Mouse (Mus musculus): ENCODE results near the gene Ect2. TPM values are rescaled to one million over a fixed set of nuclear protein-coding genes. Genes with fewer than 3 reads are reported as not detected.

The Ect2 gene
- polyA plus RNA-seq, 1 experiment from 2014 or later = 113 TPM

- WGBS = 94% methylated on average over 4 of the region's 4 CpGs
Observed at GRCm38 (mm10) chr3:27190865-27191264, 37.2 kb upstream of the Ect2 start.

GRCm38 (mm10) chr3:27189320-27190261 lies 35.9 kb upstream of the Ect2 start:
- no peak overlapping the region for H3K4me3 ChIP-seq (ENCODE audit: low read depth, low read length)
- H3K9me3 ChIP-seq (ENCODE audit: control insufficient read depth, low read length) = no peaks in the 10 kb centered on the region
- H3K27ac ChIP-seq (ENCODE audit: low read depth, low read length) = no peak overlapping the region
- ATAC-seq (ENCODE audit: low FRiP score) = no peak
- no peak overlapping the region for H3K9ac ChIP-seq (ENCODE audit: low read length)
- DNase-seq (ENCODE audit: low spot score, missing footprints) = peak; percentile 81
- no peaks in the 10 kb centered on the region for H3K4me1 ChIP-seq (ENCODE audit: control insufficient read depth, insufficient read depth, low read length)
- no peak overlapping the region for H3K4me2 ChIP-seq
- no peaks in the 10 kb centered on the region for H3K36me3 ChIP-seq (ENCODE audit: control insufficient read depth, insufficient read depth, low read length)
- 75% methylated on average over 14 of the region's 14 CpGs for WGBS
- H3K27me3 ChIP-seq (ENCODE audit: control insufficient read depth, insufficient read depth, low read length) = no peaks in the 10 kb centered on the region

More at GRCm38 (mm10) chr3:27190865-27191264, 37.2 kb upstream of the Ect2 start:
- no peak overlapping the region for H3K27ac ChIP-seq (ENCODE audit: low read depth, low read length)
- H3K9ac ChIP-seq (ENCODE audit: low read length) = no peak overlapping the region
- ATAC-seq (ENCODE audit: low FRiP score) (no peak), DNase-seq (ENCODE audit: low spot score, missing footprints) (peak; percentile 47)
- H3K4me1 ChIP-seq (ENCODE audit: control insufficient read depth, insufficient read depth, low read length) = no peaks in the 10 kb centered on the region
- no peaks in the 10 kb centered on the region for H3K9me3 ChIP-seq (ENCODE audit: control insufficient read depth, low read length)
- no peaks in the 10 kb centered on the region for H3K36me3 ChIP-seq (ENCODE audit: control insufficient read depth, insufficient read depth, low read length)
- no peak overlapping the region for H3K4me3 ChIP-seq (ENCODE audit: low read depth, low read length)
- H3K27me3 ChIP-seq (ENCODE audit: control insufficient read depth, insufficient read depth, low read length) = no peaks in the 10 kb centered on the region
- H3K4me2 ChIP-seq = no peak overlapping the region

- Histone ChIP-seq H3K36me3 (ENCODE audit: control insufficient read depth, insufficient read depth, low read length) (no peaks in the 10 kb centered on the region), H3K9me3 (ENCODE audit: control insufficient read depth, low read length) (no peaks in the 10 kb centered on the region), H3K4me1 (ENCODE audit: control insufficient read depth, insufficient read depth, low read length) (peaks cover 5% of the 10 kb centered on the region; the same call in 1 of the 2 replicates), H3K27ac (ENCODE audit: low read depth, low read length) (no peak overlapping the region), H3K9ac (ENCODE audit: low read length) (no peak overlapping the region), H3K27me3 (ENCODE audit: control insufficient read depth, insufficient read depth, low read length) (no peaks in the 10 kb centered on the region), H3K4me3 (ENCODE audit: low read depth, low read length) (no peak overlapping the region), H3K4me2 (no peak overlapping the region)
- DNase-seq (ENCODE audit: low spot score, missing footprints) (peak; percentile 19), ATAC-seq (ENCODE audit: low FRiP score) (no peak)
- WGBS = 88% methylated on average over 1 of the region's 1 CpGs
Observed at GRCm38 (mm10) chr3:27188386-27188785, 34.7 kb upstream of the Ect2 start.

GRCm38 (mm10) chr3:27183601-27184175 lies 30.0 kb upstream of the Ect2 start:
- no peaks in the 10 kb centered on the region for H3K36me3 ChIP-seq (ENCODE audit: control insufficient read depth, insufficient read depth, low read length)
- ATAC-seq (ENCODE audit: low FRiP score) = no peak
- no peak overlapping the region for H3K27ac ChIP-seq (ENCODE audit: low read depth, low read length)

GRCm38 (mm10) chr3:27182733-27183600 lies 29.3 kb upstream of the Ect2 start, which contains the start of gene Nceh1:
Gene Nceh1, plus strand, starts transcription at chr3:27182965.
- Histone ChIP-seq H3K4me2 (peak within 1 kb of the TSS; percentile 96), H3K9me3 (ENCODE audit: control insufficient read depth, low read length) (no peaks in the 10 kb centered on the region), H3K27me3 (ENCODE audit: control insufficient read depth, insufficient read depth, low read length) (no peaks in the 10 kb centered on the region), H3K4me3 (ENCODE audit: low read depth, low read length) (peak within 1 kb of the TSS; percentile 52), H3K4me1 (ENCODE audit: control insufficient read depth, insufficient read depth, low read length) (peaks cover 6% of the 10 kb centered on the region; the same call in 1 of the 2 replicates), H3K36me3 (ENCODE audit: control insufficient read depth, insufficient read depth, low read length) (no peaks in the 10 kb centered on the region), H3K9ac (ENCODE audit: low read length) (peak within 1 kb of the TSS; percentile 73), H3K27ac (ENCODE audit: low read depth, low read length) (no peak within 1 kb of the TSS)
- DNase-seq (ENCODE audit: low spot score, missing footprints) (peak; percentile 98), ATAC-seq (ENCODE audit: low FRiP score) (peak; percentile 100)
- 1% methylated on average over 54 of the region's 54 CpGs for WGBS

More at GRCm38 (mm10) chr3:27183601-27184175, 30.0 kb upstream of the Ect2 start:
- H3K4me3 ChIP-seq (ENCODE audit: low read depth, low read length) = peak overlapping the region; percentile 52
- peaks cover 6% of the 10 kb centered on the region; the same call in 1 of the 2 replicates for H3K4me1 ChIP-seq (ENCODE audit: control insufficient read depth, insufficient read depth, low read length)
- H3K9me3 ChIP-seq (ENCODE audit: control insufficient read depth, low read length) = no peaks in the 10 kb centered on the region
- H3K9ac ChIP-seq (ENCODE audit: low read length) = peak overlapping the region; percentile 73
- H3K27me3 ChIP-seq (ENCODE audit: control insufficient read depth, insufficient read depth, low read length) = no peaks in the 10 kb centered on the region
- DNase-seq (ENCODE audit: low spot score, missing footprints) = peak; percentile 81
- 13% methylated on average over 19 of the region's 19 CpGs for WGBS
- H3K4me2 ChIP-seq = peak overlapping the region; percentile 96

GRCm38 (mm10) chr3:27179711-27180110 lies 26.0 kb upstream of the Ect2 start:
- WGBS = 83% methylated on average over 8 of the region's 8 CpGs
- Histone ChIP-seq H3K27me3 (ENCODE audit: control insufficient read depth, insufficient read depth, low read length) (no peaks in the 10 kb centered on the region), H3K4me1 (ENCODE audit: control insufficient read depth, insufficient read depth, low read length) (peaks cover 6% of the 10 kb centered on the region; the same call in 1 of the 2 replicates), H3K9ac (ENCODE audit: low read length) (no peak overlapping the region), H3K36me3 (ENCODE audit: control insufficient read depth, insufficient read depth, low read length) (no peaks in the 10 kb centered on the region), H3K27ac (ENCODE audit: low read depth, low read length) (no peak overlapping the region), H3K4me3 (ENCODE audit: low read depth, low read length) (no peak overlapping the region), H3K4me2 (no peak overlapping the region), H3K9me3 (ENCODE audit: control insufficient read depth, low read length) (no peaks in the 10 kb centered on the region)
- ATAC-seq (ENCODE audit: low FRiP score) (no peak), DNase-seq (ENCODE audit: low spot score, missing footprints) (no peak)

- H3K4me3 ChIP-seq (ENCODE audit: low read depth, low read length) = no peak overlapping the region
- peak; percentile 54 for DNase-seq (ENCODE audit: low spot score, missing footprints)
Observed at GRCm38 (mm10) chr3:27170257-27170656, 16.6 kb upstream of the Ect2 start.

GRCm38 (mm10) chr3:27165481-27166065 lies 11.9 kb upstream of the Ect2 start:
- Histone ChIP-seq H3K27ac (ENCODE audit: low read depth, low read length) (no peak overlapping the region), H3K4me1 (ENCODE audit: control insufficient read depth, insufficient read depth, low read length) (no peaks in the 10 kb centered on the region), H3K4me2 (no peak overlapping the region), H3K9me3 (ENCODE audit: control insufficient read depth, low read length) (no peaks in the 10 kb centered on the region), H3K27me3 (ENCODE audit: control insufficient read depth, insufficient read depth, low read length) (no peaks in the 10 kb centered on the region), H3K36me3 (ENCODE audit: control insufficient read depth, insufficient read depth, low read length) (no peaks in the 10 kb centered on the region), H3K4me3 (ENCODE audit: low read depth, low read length) (no peak overlapping the region), H3K9ac (ENCODE audit: low read length) (no peak overlapping the region)
- no peak for ATAC-seq (ENCODE audit: low FRiP score)
- WGBS = 82% methylated on average over 3 of the region's 3 CpGs
- DNase-seq (ENCODE audit: low spot score, missing footprints) = peak; percentile 35

More at GRCm38 (mm10) chr3:27170257-27170656, 16.6 kb upstream of the Ect2 start:
- Histone ChIP-seq H3K36me3 (ENCODE audit: control insufficient read depth, insufficient read depth, low read length) (no peaks in the 10 kb centered on the region), H3K4me2 (no peak overlapping the region), H3K9ac (ENCODE audit: low read length) (no peak overlapping the region), H3K27me3 (ENCODE audit: control insufficient read depth, insufficient read depth, low read length) (no peaks in the 10 kb centered on the region), H3K9me3 (ENCODE audit: control insufficient read depth, low read length) (no peaks in the 10 kb centered on the region), H3K27ac (ENCODE audit: low read depth, low read length) (no peak overlapping the region), H3K4me1 (ENCODE audit: control insufficient read depth, insufficient read depth, low read length) (no peaks in the 10 kb centered on the region)
- WGBS = 70% methylated on average over 1 of the region's 1 CpGs
- ATAC-seq (ENCODE audit: low FRiP score) = no peak
